Mouse (Mus musculus): ENCODE measurements around the gene Eps8l2. TPM values are rescaled to one million over a fixed set of nuclear protein-coding genes. Genes with fewer than 3 reads are reported as not detected.

Eps8l2 gene
- polyA plus RNA-seq, 1 experiment from 2014 or later, result 2.6 TPM

DNA sequence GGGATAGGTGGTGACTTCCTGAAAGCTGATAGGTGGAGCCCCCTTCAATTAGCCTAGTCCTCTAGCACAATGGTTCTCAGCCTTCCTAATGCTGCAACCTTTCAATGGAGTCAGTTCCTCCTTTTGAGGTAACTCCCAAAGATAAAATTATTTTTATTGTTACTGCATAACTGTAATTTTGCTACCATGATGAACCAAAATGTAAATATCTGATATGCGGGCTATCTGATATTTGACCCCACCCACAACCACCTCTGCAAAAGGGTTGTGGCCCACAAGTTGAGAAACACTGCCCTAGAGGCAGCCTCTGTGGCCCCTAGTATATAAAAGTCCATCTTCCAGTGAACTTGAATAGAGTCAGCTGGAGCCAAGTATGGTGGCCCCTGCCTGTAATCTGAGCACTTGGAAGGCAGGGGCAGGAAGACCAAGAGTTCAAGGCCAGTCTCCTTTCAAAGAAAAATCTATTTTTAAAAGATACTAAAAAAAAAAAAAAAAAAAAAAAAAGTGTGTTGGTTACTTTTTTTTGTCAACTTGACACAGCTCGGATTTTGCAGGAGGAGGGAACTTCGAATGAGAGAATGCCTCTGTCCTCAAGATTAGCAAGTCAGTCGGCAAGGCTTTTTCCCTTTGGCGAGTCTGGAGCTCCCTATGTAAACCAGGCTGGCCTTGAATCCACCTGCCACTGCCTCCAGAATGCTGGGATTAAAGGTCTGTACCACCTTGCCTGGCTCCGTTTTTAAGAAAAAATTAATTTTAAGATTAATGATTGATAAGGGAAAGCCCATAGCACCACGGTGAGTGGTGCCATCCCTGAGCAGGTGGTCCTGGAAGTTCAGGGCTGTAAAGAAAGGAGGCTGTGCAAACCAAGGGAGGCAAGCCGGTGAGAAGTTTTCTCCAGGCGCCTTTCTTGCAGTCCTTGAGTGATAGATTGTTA is 51.9 kb downstream of the Eps8l2 start:
- Histone ChIP-seq H3K27me3 (ENCODE audit: control insufficient read depth, insufficient read depth, low read length) (no peaks in the 10 kb centered on the region), H3K9ac (ENCODE audit: low read length) (no peak overlapping the region), H3K4me2 (ENCODE audit: low read depth, low read length) (no peak overlapping the region), H3K9me3 (replicated peaks; ENCODE audit: control insufficient read depth, low read length) (no peaks in the 10 kb centered on the region), H3K36me3 (ENCODE audit: control insufficient read depth, insufficient read depth) (no peaks in the 10 kb centered on the region), H3K27ac (ENCODE audit: low read length) (no peak overlapping the region), H3K4me3 (ENCODE audit: low read length) (no peak overlapping the region), H3K4me1 (ENCODE audit: control insufficient read depth, insufficient read depth, low read length) (peaks cover 12% of the 10 kb centered on the region)
- 52% methylated on average over 9 of the region's 9 CpGs for WGBS
- ATAC-seq (replicated peaks; ENCODE audit: extremely low read depth, insufficient read depth, low FRiP score), result no peak

DNA sequence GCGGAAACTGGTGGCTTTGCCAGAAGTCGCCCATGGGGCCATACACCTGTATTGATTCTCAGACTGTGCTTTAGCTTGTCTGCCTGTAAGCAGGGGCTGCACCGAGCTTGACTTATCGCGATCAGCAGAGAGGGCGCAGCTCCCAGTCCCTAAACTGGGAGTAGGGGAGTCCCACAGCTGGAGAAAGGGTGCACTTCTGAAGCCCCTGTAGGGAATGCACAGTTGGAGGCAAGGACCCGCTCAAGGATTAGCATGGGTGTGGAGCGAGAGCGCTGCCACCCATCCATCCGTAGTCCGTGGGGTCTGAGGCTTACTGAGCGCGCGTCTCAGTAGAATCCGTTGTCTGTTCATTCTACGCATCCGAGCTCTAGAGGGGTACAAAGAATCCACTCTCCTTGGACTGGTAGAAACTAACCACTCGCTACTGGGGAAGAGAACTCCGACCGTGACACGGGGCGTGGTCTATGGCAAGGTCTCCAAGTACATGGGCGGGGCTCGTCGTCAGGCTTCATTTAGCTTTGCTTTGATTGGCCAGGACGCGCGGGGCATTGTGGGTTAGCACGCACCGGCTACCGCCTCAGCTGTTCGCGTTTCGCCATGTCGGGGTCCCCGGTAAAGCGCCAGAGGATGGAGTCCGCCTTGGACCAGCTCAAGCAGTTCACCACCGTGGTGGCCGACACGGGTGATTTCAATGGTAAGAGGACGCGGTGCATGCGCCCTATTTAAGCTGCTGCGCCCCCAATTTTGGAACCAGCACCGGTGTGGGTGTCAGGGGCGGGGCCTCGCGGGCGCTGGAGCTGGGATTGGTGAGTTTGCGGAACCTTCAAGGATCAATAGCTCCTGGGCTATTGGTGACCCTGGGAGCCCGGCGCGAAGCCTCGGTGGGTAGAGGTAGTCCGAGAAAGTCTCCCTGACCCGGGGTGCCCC is 53.2 kb downstream of the Eps8l2 start, which contains the start of gene Taldo1:
TSS of gene Taldo1 (plus strand) at position 575 of the 927 bp plus-strand sequence.
- no peaks in the 10 kb centered on the region for H3K27me3 ChIP-seq (ENCODE audit: control insufficient read depth, insufficient read depth, low read length)
- peak within 1 kb of the TSS; percentile 86 for H3K4me2 ChIP-seq (ENCODE audit: low read depth, low read length)
- WGBS, result under 1% methylated on average over 57 of the region's 57 CpGs
- H3K4me1 ChIP-seq (ENCODE audit: control insufficient read depth, insufficient read depth, low read length), result peaks cover 12% of the 10 kb centered on the region
- H3K9ac ChIP-seq (ENCODE audit: low read length), result peak within 1 kb of the TSS; percentile 75
- no peaks in the 10 kb centered on the region for H3K9me3 ChIP-seq (replicated peaks; ENCODE audit: control insufficient read depth, low read length)
- peak within 1 kb of the TSS; percentile 87 for H3K4me3 ChIP-seq (ENCODE audit: low read length)
- H3K27ac ChIP-seq (ENCODE audit: low read length), result peak within 1 kb of the TSS; percentile 84
- H3K36me3 ChIP-seq (ENCODE audit: control insufficient read depth, insufficient read depth), result peaks cover 9% of the 10 kb centered on the region; the same call in 1 of the 2 replicates
- peak; percentile 96 for ATAC-seq (replicated peaks; ENCODE audit: extremely low read depth, insufficient read depth, low FRiP score)

DNA sequence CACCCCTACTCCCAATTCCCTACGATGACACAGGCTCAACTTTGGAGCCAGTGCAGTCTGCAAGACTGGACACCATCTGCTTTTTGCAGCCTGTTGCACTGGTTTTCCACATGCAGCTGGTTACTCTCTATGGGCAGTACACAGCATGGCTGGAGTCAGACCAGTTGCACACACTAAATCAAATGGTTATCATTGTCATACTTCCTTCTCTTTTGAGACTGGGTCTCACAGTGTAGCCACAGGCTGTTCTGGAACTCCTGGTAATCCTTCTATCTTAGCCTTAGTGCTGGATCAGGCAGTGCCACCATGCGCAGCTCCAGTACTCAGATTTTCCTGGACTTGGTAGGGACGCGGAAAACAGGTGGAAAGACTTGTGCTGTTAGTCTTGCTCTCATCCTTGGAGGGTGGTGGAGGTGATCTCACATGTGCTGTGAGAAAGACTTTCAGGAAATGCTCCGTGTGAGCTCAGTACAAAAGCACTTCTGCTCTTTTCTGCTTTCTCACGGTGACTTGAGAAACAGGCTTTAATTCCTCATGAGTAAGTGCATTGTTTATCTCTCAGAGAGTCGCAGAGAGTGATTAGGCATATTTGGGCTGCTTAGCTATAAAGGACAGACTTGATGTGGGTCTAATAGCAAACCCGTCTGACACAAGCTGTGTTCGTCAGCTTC is 54.0 kb downstream of the Eps8l2 start:
- no peaks in the 10 kb centered on the region for H3K9me3 ChIP-seq (replicated peaks; ENCODE audit: control insufficient read depth, low read length)
- peak overlapping the region; percentile 86 for H3K4me2 ChIP-seq (ENCODE audit: low read depth, low read length)
- peaks cover 9% of the 10 kb centered on the region; the same call in 1 of the 2 replicates for H3K36me3 ChIP-seq (ENCODE audit: control insufficient read depth, insufficient read depth)
- H3K27me3 ChIP-seq (ENCODE audit: control insufficient read depth, insufficient read depth, low read length), result no peaks in the 10 kb centered on the region
- 27% methylated on average over 9 of the region's 9 CpGs for WGBS
- 0 out of 2 replicates have a peak, but pooled peaks have one; percentile 1 for ATAC-seq (replicated peaks; ENCODE audit: extremely low read depth, insufficient read depth, low FRiP score)
- peak overlapping the region; percentile 75 for H3K9ac ChIP-seq (ENCODE audit: low read length)
- peaks cover 12% of the 10 kb centered on the region for H3K4me1 ChIP-seq (ENCODE audit: control insufficient read depth, insufficient read depth, low read length)
- H3K27ac ChIP-seq (ENCODE audit: low read length), result peak overlapping the region; percentile 64
- peak overlapping the region; percentile 87 for H3K4me3 ChIP-seq (ENCODE audit: low read length)

DNA sequence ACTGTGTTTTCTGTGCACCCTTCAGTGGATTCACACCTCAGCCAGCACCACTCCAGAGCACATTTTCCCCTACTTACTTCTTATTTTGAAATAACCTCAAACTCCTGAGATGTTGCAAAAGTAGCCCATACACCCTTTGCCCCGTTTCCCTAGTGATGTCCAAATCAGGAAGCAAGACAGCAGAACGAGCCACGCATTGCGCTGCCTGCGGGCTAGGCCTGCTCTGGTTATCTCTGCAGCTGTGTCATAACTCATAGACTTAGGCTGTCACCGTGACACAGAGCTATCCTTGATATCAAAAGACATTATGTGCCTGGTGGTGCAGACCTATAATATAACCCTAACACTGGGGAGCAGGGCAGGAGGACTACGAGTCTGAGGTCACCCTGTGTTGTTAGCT is 55.5 kb downstream of the Eps8l2 start:
- H3K27me3 ChIP-seq (ENCODE audit: control insufficient read depth, insufficient read depth, low read length), result no peaks in the 10 kb centered on the region
- H3K4me1 ChIP-seq (ENCODE audit: control insufficient read depth, insufficient read depth, low read length), result peaks cover 12% of the 10 kb centered on the region
- no peak overlapping the region for H3K4me2 ChIP-seq (ENCODE audit: low read depth, low read length)
- no peak overlapping the region for H3K4me3 ChIP-seq (ENCODE audit: low read length)
- H3K9me3 ChIP-seq (replicated peaks; ENCODE audit: control insufficient read depth, low read length), result no peaks in the 10 kb centered on the region
- ATAC-seq (replicated peaks; ENCODE audit: extremely low read depth, insufficient read depth, low FRiP score), result no peak
- 74% methylated on average over 7 of the region's 7 CpGs for WGBS
- H3K36me3 ChIP-seq (ENCODE audit: control insufficient read depth, insufficient read depth), result peaks cover 19% of the 10 kb centered on the region
- no peak overlapping the region for H3K27ac ChIP-seq (ENCODE audit: low read length)
- H3K9ac ChIP-seq (ENCODE audit: low read length), result no peak overlapping the region

DNA sequence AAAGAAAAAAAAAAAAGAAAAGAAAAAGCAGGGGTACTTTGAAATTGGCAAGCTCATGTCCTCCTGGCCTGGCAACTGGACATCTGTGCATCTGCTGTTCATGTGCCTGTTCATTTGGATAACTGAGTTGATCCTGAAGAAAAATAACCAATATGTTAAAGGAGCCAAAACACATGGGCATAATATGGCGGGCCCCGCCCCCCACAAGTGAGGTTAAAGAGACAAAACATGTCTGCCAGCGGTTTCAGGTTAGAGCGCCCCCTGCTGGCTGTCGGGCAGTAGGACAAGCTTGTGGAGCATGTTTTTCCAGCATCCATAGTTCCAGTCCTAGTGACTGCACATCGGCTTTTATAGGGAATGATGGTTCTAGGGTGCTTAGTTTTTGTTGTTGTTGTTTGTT is 56.1 kb downstream of the Eps8l2 start:
- Histone ChIP-seq H3K27me3 (ENCODE audit: control insufficient read depth, insufficient read depth, low read length) (no peaks in the 10 kb centered on the region), H3K4me2 (ENCODE audit: low read depth, low read length) (no peak overlapping the region), H3K9me3 (replicated peaks; ENCODE audit: control insufficient read depth, low read length) (no peaks in the 10 kb centered on the region), H3K27ac (ENCODE audit: low read length) (no peak overlapping the region), H3K4me3 (ENCODE audit: low read length) (no peak overlapping the region), H3K36me3 (ENCODE audit: control insufficient read depth, insufficient read depth) (peaks cover 24% of the 10 kb centered on the region), H3K9ac (ENCODE audit: low read length) (no peak overlapping the region), H3K4me1 (ENCODE audit: control insufficient read depth, insufficient read depth, low read length) (peaks cover 12% of the 10 kb centered on the region)
- 29% methylated on average over 6 of the region's 6 CpGs for WGBS
- ATAC-seq (replicated peaks; ENCODE audit: extremely low read depth, insufficient read depth, low FRiP score), result no peak

DNA sequence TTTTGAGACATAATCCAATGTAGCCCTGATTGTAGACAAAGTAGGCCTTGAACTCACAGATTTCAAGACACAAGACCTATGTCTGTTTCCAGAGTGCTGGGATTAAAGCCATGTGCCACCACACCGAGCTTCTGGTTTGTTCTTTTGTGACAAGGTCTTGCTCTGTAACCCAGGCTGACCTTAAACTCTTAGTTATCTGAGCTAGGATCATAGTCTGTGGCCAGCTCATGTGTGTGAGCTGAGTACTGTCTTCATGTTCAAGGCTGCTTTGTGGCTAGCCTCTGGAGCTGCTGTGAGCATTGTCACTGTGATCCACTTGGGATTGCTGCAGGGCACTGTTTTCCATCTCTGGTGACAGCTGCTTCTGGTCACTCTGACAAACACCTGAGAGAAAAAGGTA is 56.7 kb downstream of the Eps8l2 start:
- H3K27ac ChIP-seq (ENCODE audit: low read length), result no peak overlapping the region
- peaks cover 29% of the 10 kb centered on the region for H3K36me3 ChIP-seq (ENCODE audit: control insufficient read depth, insufficient read depth)
- no peak overlapping the region for H3K9ac ChIP-seq (ENCODE audit: low read length)
- H3K27me3 ChIP-seq (ENCODE audit: control insufficient read depth, insufficient read depth, low read length), result no peaks in the 10 kb centered on the region
- H3K9me3 ChIP-seq (replicated peaks; ENCODE audit: control insufficient read depth, low read length), result no peaks in the 10 kb centered on the region
- no peak overlapping the region for H3K4me2 ChIP-seq (ENCODE audit: low read depth, low read length)
- WGBS, result 83% methylated on average over 1 of the region's 1 CpGs
- H3K4me1 ChIP-seq (ENCODE audit: control insufficient read depth, insufficient read depth, low read length), result peaks cover 12% of the 10 kb centered on the region
- no peak overlapping the region for H3K4me3 ChIP-seq (ENCODE audit: low read length)
- no peak for ATAC-seq (replicated peaks; ENCODE audit: extremely low read depth, insufficient read depth, low FRiP score)

DNA sequence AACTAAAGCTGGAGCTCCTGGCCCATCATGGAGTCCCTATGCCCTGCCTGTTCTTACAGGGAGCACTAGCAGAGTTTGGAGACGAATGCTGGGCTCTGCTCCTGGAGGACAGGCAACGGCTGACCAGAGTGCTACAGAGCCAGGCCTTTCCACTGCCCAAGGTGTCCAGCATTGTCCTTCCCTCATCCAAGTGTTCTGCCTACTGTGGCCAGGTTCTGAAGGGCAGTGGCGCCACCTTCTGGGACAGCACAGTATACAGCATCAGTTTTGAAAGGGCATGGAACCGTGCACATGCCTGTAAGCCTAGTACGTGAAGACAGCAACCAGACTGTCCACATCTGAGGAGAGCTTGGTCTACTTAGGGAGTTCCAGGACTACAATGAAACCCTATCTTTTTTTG is 64.6 kb downstream of the Eps8l2 start:
- no peaks in the 10 kb centered on the region for H3K9me3 ChIP-seq (replicated peaks; ENCODE audit: control insufficient read depth, low read length)
- peaks cover 40% of the 10 kb centered on the region for H3K36me3 ChIP-seq (ENCODE audit: control insufficient read depth, insufficient read depth)
- no peak for ATAC-seq (replicated peaks; ENCODE audit: extremely low read depth, insufficient read depth, low FRiP score)
- no peak overlapping the region for H3K9ac ChIP-seq (ENCODE audit: low read length)
- no peaks in the 10 kb centered on the region for H3K4me1 ChIP-seq (ENCODE audit: control insufficient read depth, insufficient read depth, low read length)
- no peaks in the 10 kb centered on the region for H3K27me3 ChIP-seq (ENCODE audit: control insufficient read depth, insufficient read depth, low read length)
- no peak overlapping the region for H3K27ac ChIP-seq (ENCODE audit: low read length)
- WGBS, result 43% methylated on average over 5 of the region's 5 CpGs
- H3K4me3 ChIP-seq (ENCODE audit: low read length), result no peak overlapping the region
- H3K4me2 ChIP-seq (ENCODE audit: low read depth, low read length), result no peak overlapping the region

DNA sequence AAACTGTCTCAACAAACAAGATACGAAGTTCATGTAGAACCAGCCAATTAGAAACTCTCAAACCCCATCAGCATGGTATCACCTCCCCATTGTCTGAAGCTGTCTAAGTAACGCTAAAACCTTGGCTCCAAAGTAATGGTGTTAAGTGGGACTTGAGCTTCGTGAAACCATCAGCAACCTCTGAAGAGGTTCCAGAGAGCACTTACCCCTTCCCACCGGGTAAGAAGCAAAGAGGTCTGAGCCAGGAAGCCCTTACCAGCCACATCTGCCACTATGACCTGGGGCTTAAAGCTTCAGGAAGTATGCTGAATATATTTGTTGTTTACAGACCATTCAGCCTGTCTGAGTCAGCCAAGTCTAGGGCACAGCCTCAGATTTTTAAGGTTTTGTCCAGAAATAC is 66.8 kb downstream of the Eps8l2 start:
- no peaks in the 10 kb centered on the region for H3K9me3 ChIP-seq (replicated peaks; ENCODE audit: control insufficient read depth, low read length)
- peaks cover 31% of the 10 kb centered on the region for H3K36me3 ChIP-seq (ENCODE audit: control insufficient read depth, insufficient read depth)
- H3K9ac ChIP-seq (ENCODE audit: low read length), result no peak overlapping the region
- H3K4me2 ChIP-seq (ENCODE audit: low read depth, low read length), result no peak overlapping the region
- WGBS, result 75% methylated on average over 4 of the region's 4 CpGs
- H3K4me3 ChIP-seq (ENCODE audit: low read length), result no peak overlapping the region
- H3K27me3 ChIP-seq (ENCODE audit: control insufficient read depth, insufficient read depth, low read length), result no peaks in the 10 kb centered on the region
- H3K4me1 ChIP-seq (ENCODE audit: control insufficient read depth, insufficient read depth, low read length), result peaks cover 4% of the 10 kb centered on the region; the same call in 1 of the 2 replicates
- ATAC-seq (replicated peaks; ENCODE audit: extremely low read depth, insufficient read depth, low FRiP score), result no peak
- H3K27ac ChIP-seq (ENCODE audit: low read length), result no peak overlapping the region
